Comparison of ENCODE assay signal across 9 mouse cellular contexts in the genomic region with DNA sequence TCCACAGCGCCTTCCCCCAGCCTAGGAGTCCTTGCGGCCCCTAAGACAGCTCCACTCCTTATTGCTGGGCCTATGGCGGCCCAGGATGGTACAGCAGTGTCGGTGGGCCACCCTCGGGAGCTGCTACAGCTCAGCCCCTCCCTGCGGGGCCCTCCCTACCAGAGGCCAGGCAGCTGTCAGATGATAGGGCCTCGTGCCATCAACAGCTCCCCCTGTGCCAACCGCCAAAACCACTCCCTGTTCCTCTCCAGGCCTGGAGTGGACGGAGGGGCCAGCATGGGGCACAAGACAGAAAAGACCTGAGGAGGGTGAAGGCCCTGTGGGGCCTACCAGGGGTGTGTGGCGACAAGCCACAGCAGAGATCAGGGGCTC.
DNase-seq lines count a peak whose midpoint lies in the region; TF ChIP-seq lines count a peak whose summit lies in the region.
"Had no signal": no experiment of that assay in that cellular context is flagged by ENCODE, and none has a peak within 500 bp of the region (broad histone marks: within the 10 kb centered on the region; RNA-seq: fewer than 3 reads in every experiment).

No protein-coding gene starts in this region.

- 42% methylated on average over 10 of the region's 10 CpGs for WGBS in heart, embryonic 10.5 days
- 27% methylated on average over 10 of the region's 10 CpGs for WGBS in spleen, adult 2 months

- H3K4me3 ChIP-seq in heart, embryonic 10.5 days: no peak overlapping the region
- H3K4me3 ChIP-seq in spleen, adult 2 months (ENCODE audit: extremely low read depth, insufficient read depth, insufficient read length): no peak overlapping the region

- peak; percentile 46 for DNase-seq in retina, postnatal 1 day
- no peak for DNase-seq in retina, embryonic 14.5 days (ENCODE audit: low spot score)
- no peak for DNase-seq in heart, embryonic 10.5 days (ENCODE audit: low spot score)
- peak; percentile 82 for DNase-seq in liver
- no peak for DNase-seq in spleen, adult 2 months (ENCODE audit: low read depth in 1 of 2, low spot score in 2 of 2)
- no peak for DNase-seq in neural tube, embryonic 10.5 days (ENCODE audit: extremely low spot score, low spot score)
- DNase-seq in left cerebral cortex, postnatal 36 days (ENCODE audit: low spot score in 2 of 2): no peak
- no peak for DNase-seq in ovary, postnatal 14 days (ENCODE audit: low spot score)

- no peak for TF ChIP-seq CTCF in spleen, adult 2 months (IDR thresholded peaks at IDR 0.05; ENCODE audit: extremely low read depth, insufficient read depth, insufficient read length, insufficient replicate concordance)

- H3K4me1 ChIP-seq in heart, embryonic 10.5 days: peaks cover 83% of the 10 kb centered on the region
- no peaks in the 10 kb centered on the region for H3K4me1 ChIP-seq in spleen, adult 2 months (ENCODE audit: control insufficient read depth, insufficient read depth, insufficient read length)

- no peak for TF ChIP-seq POLR2A in spleen, adult 2 months (IDR thresholded peaks at IDR 0.05; ENCODE audit: low read depth, low read length)

- H3K27ac ChIP-seq in heart, embryonic 10.5 days: peak overlapping the region; percentile 88
- H3K27ac ChIP-seq in spleen, adult 2 months (ENCODE audit: insufficient read depth, low read length): peak overlapping the region; percentile 44; the same call in 1 of the 2 replicates

- intact Hi-C loops in left cerebral cortex, postnatal 36 days (cut with DNase I): no loop called here

- H3K9me3 ChIP-seq in heart, embryonic 10.5 days: no peaks in the 10 kb centered on the region

- H3K27me3 ChIP-seq in heart, embryonic 10.5 days (ENCODE audit: insufficient read depth, poor library complexity, severe bottlenecking): no peaks in the 10 kb centered on the region
- no peaks in the 10 kb centered on the region for H3K27me3 ChIP-seq in spleen, adult 2 months (ENCODE audit: control insufficient read depth, insufficient read depth, low read length)
- H3K27me3 ChIP-seq: Patski had no signal

- peaks cover 19% of the 10 kb centered on the region for H3K36me3 ChIP-seq in heart, embryonic 10.5 days
- H3K36me3 ChIP-seq in spleen, adult 2 months (ENCODE audit: control insufficient read depth, insufficient read depth, low read length): no peaks in the 10 kb centered on the region

Comparison
In these comparisons a context has a peak if more than half of its experiments do, and no peak if none do; other contexts are left out.
1. DNase-seq: peak in retina, postnatal 1 day (single experiment) and liver (single experiment); none in retina, embryonic 14.5 days (single experiment), heart, embryonic 10.5 days (single experiment), spleen, adult 2 months (0 of 2), neural tube, embryonic 10.5 days (single experiment), left cerebral cortex, postnatal 36 days (0 of 2) and ovary, postnatal 14 days (single experiment).